Mouse (Mus musculus) cerebellum, adult 2 months (tissue): ENCODE data around the gene Tm9sf2.

Source experiments
- CTCF ChIP-seq: fragments of 200-500 bp; IDR thresholded peaks from 2 replicates; pipeline ENCODE4 v1.5.1; 2011; ENCODE audit warnings: low read depth, mild to moderate bottlenecking, control low read depth, low read length, moderate library complexity, borderline replicate concordance; ENCODE audit not compliant: insufficient read depth
- POLR2A ChIP-seq: fragments of 200-500 bp; IDR thresholded peaks from 2 replicates; pipeline ENCODE4 v1.6.1; 2011; ENCODE audit warnings: low read length, control low read depth, borderline replicate concordance; ENCODE audit not compliant: insufficient read depth

DNA sequence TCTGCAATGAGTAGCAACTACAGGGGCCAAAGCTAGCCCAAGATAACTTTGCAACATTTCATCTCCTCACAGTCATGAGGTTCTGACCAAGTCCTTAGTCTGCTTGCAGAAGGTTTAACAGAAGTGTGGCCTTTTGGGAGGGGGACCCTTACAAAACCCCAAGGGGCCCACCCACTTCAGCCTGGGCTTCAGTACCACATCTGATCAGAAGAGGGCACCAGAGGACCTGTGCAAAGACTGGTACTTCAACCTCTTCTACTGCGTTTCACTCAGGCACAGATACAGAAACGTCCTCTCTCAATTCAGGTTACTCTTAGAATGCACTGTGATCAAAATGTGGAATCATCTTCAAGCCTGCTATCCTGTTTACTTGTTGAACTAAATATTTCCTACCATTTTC, 42.3 kb upstream of the Tm9sf2 start:
- TF ChIP-seq POLR2A = no peak
- peak; percentile 85 for TF ChIP-seq CTCF
